Mouse (Mus musculus): ENCODE data around the gene Tulp4. TPM values are rescaled to one million over a fixed set of nuclear protein-coding genes. Genes with fewer than 3 reads are reported as not detected.

Gene Tulp4
- polyA plus RNA-seq, 1 experiment from 2014 or later, result 100 TPM

DNA sequence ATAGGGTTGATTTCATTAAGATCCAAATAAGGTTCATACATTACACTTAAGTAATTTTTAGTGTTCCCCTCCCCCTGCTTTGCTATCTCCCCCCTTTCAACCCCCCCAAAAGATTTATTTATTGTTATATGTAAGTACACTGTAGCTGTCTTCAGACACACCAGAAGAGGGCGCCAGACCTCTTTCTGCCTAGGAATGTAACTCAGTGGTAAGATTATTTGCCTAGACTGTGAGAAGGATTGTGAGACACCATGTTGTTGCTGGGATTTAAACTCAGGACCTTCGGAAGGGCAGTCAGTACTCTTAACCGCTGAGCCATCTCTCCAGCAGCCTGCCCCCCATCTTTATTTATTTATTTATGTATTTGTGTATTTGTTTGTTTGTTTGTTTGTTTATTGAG lies 4.7 kb downstream of the Tulp4 start:
- no peak for ATAC-seq (ENCODE audit: insufficient number of reproducible peaks, insufficient read depth, low FRiP score, low read depth)
- peaks cover 12% of the 10 kb centered on the region; the same call in 1 of the 2 replicates for H3K4me1 ChIP-seq (ENCODE audit: control insufficient read depth, insufficient read depth, low read length)
- no peak overlapping the region for H3K27ac ChIP-seq (ENCODE audit: low read length)
- WGBS, result 77% methylated on average over 3 of the region's 3 CpGs
- H3K9me3 ChIP-seq (ENCODE audit: control insufficient read depth, low read depth, low read length), result no peaks in the 10 kb centered on the region
- H3K27me3 ChIP-seq (ENCODE audit: control insufficient read depth, insufficient read depth, low read length), result no peaks in the 10 kb centered on the region
- no peaks in the 10 kb centered on the region; the same call in 1 of the 2 replicates for H3K36me3 ChIP-seq (ENCODE audit: control insufficient read depth, insufficient read depth, low read length)
- no peak overlapping the region for H3K4me2 ChIP-seq (replicated peaks; ENCODE audit: low read depth, low read length)
- H3K4me3 ChIP-seq (ENCODE audit: low read depth, low read length), result no peak overlapping the region
- no peak overlapping the region for H3K9ac ChIP-seq (replicated peaks; ENCODE audit: low read depth, low read length)

DNA sequence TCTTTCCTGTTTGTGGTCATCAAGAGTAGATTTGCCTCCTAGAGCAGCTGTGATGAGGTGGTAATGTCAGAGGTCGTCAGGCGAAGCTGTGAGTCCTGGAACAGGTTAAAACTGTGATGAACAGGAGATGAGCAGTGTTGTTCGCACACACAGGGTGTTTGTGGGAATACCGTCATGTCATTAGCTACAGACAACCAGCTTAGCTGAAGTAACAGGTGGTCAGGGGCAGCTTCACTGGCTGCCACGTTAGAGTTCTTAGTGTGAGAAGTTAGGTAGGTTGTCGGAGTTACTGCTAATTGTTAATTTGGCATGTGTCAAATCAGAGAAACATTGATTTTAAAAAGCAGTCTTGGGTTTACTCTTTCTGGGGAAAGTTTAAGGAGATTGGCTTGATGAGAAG lies 7.4 kb downstream of the Tulp4 start:
- H3K27ac ChIP-seq (ENCODE audit: low read length), result no peak overlapping the region
- peaks cover 2% of the 10 kb centered on the region; the same call in 1 of the 2 replicates for H3K4me1 ChIP-seq (ENCODE audit: control insufficient read depth, insufficient read depth, low read length)
- no peak overlapping the region for H3K4me2 ChIP-seq (replicated peaks; ENCODE audit: low read depth, low read length)
- WGBS, result 81% methylated on average over 6 of the region's 6 CpGs
- no peak overlapping the region for H3K4me3 ChIP-seq (ENCODE audit: low read depth, low read length)
- no peaks in the 10 kb centered on the region for H3K9me3 ChIP-seq (ENCODE audit: control insufficient read depth, low read depth, low read length)
- no peaks in the 10 kb centered on the region; the same call in 1 of the 2 replicates for H3K36me3 ChIP-seq (ENCODE audit: control insufficient read depth, insufficient read depth, low read length)
- ATAC-seq (ENCODE audit: insufficient number of reproducible peaks, insufficient read depth, low FRiP score, low read depth), result no peak
- H3K9ac ChIP-seq (replicated peaks; ENCODE audit: low read depth, low read length), result no peak overlapping the region
- H3K27me3 ChIP-seq (ENCODE audit: control insufficient read depth, insufficient read depth, low read length), result no peaks in the 10 kb centered on the region

DNA sequence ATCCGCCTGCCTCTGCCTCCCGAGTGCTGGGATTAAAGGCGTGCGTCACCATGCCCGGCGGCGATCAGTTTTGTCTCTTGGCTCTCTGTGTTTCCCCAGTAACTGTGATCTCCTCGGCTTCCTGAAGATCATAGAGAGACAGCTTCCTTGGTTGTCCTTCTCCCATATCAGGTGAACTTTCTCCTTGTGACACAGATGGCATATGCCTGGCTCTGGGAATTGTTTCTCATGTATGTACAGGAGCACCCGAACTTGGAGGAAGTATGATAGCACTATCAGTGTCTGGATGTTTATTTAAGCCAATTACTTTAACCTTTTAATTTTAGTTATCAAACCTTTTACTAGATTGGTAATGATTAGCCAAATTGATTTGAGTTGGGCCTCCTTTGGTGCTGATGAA lies 8.8 kb downstream of the Tulp4 start:
- H3K4me3 ChIP-seq (ENCODE audit: low read depth, low read length), result no peak overlapping the region
- H3K36me3 ChIP-seq (ENCODE audit: control insufficient read depth, insufficient read depth, low read length), result no peaks in the 10 kb centered on the region; the same call in 1 of the 2 replicates
- ATAC-seq (ENCODE audit: insufficient number of reproducible peaks, insufficient read depth, low FRiP score, low read depth), result no peak
- H3K4me2 ChIP-seq (replicated peaks; ENCODE audit: low read depth, low read length), result no peak overlapping the region
- no peaks in the 10 kb centered on the region for H3K27me3 ChIP-seq (ENCODE audit: control insufficient read depth, insufficient read depth, low read length)
- no peak overlapping the region for H3K27ac ChIP-seq (ENCODE audit: low read length)
- 92% methylated on average over 9 of the region's 9 CpGs for WGBS
- no peaks in the 10 kb centered on the region for H3K4me1 ChIP-seq (ENCODE audit: control insufficient read depth, insufficient read depth, low read length)
- H3K9me3 ChIP-seq (ENCODE audit: control insufficient read depth, low read depth, low read length), result no peaks in the 10 kb centered on the region
- no peak overlapping the region for H3K9ac ChIP-seq (replicated peaks; ENCODE audit: low read depth, low read length)

DNA sequence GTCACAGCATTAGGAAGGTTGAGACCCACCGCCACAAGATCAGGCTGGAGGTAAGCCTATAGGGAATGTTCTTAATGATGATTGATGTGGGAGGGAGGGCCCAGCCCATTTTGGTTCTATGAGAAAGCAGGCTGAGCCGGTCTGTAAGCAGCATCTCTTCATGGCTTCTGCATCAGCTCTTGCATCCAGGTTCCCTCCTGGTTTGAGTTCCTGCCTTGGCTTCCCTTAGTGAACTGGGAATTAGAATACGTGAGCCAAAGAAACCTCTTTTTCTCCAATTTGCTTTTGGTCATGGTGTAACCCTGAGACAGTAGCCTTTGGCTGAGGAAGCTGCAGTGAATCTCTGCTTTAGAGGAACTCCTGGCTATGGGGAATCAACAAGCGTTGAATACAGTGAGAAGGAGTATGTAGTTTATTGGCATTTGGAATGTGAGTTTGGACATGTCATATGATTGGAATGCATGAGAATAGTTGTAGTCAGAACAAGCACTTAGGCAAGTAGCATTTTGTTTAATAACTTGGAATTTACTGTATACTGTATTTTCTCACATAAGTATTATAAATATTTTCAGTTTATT lies 11.0 kb downstream of the Tulp4 start:
- no peaks in the 10 kb centered on the region for H3K27me3 ChIP-seq (ENCODE audit: control insufficient read depth, insufficient read depth, low read length)
- H3K4me3 ChIP-seq (ENCODE audit: low read depth, low read length), result no peak overlapping the region
- H3K9me3 ChIP-seq (ENCODE audit: control insufficient read depth, low read depth, low read length), result no peaks in the 10 kb centered on the region
- H3K36me3 ChIP-seq (ENCODE audit: control insufficient read depth, insufficient read depth, low read length), result peaks cover 4% of the 10 kb centered on the region
- H3K9ac ChIP-seq (replicated peaks; ENCODE audit: low read depth, low read length), result no peak overlapping the region
- no peak overlapping the region for H3K4me2 ChIP-seq (replicated peaks; ENCODE audit: low read depth, low read length)
- 71% methylated on average over 4 of the region's 4 CpGs for WGBS
- ATAC-seq (ENCODE audit: insufficient number of reproducible peaks, insufficient read depth, low FRiP score, low read depth), result no peak
- no peak overlapping the region for H3K27ac ChIP-seq (ENCODE audit: low read length)
- H3K4me1 ChIP-seq (ENCODE audit: control insufficient read depth, insufficient read depth, low read length), result no peaks in the 10 kb centered on the region

DNA sequence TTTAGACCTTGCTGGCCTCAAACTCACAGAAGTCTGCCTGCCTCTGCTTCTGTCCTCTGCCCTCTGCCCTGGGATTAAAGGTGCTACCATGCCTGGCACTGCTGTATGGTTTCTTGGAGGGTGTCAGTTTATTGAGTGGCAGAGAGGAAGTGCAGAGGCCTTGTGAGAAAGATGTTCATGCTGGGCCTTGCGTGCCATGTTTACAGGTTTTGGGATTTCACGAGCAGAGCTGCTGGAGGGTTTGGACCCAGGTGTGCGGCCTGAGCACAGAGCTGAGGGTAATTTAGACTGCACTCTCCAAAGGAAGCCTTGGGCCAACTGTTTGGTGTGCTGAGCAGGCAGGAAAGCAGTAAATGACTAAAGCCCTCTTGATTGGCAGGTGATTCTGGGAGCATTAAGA lies 11.7 kb downstream of the Tulp4 start:
- Histone ChIP-seq H3K27ac (ENCODE audit: low read length) (no peak overlapping the region), H3K27me3 (ENCODE audit: control insufficient read depth, insufficient read depth, low read length) (no peaks in the 10 kb centered on the region), H3K4me2 (replicated peaks; ENCODE audit: low read depth, low read length) (no peak overlapping the region), H3K9ac (replicated peaks; ENCODE audit: low read depth, low read length) (no peak overlapping the region), H3K4me1 (ENCODE audit: control insufficient read depth, insufficient read depth, low read length) (no peaks in the 10 kb centered on the region), H3K9me3 (ENCODE audit: control insufficient read depth, low read depth, low read length) (no peaks in the 10 kb centered on the region), H3K36me3 (ENCODE audit: control insufficient read depth, insufficient read depth, low read length) (peaks cover 10% of the 10 kb centered on the region), H3K4me3 (ENCODE audit: low read depth, low read length) (no peak overlapping the region)
- ATAC-seq (ENCODE audit: insufficient number of reproducible peaks, insufficient read depth, low FRiP score, low read depth), result no peak
- WGBS, result 75% methylated on average over 3 of the region's 3 CpGs

DNA sequence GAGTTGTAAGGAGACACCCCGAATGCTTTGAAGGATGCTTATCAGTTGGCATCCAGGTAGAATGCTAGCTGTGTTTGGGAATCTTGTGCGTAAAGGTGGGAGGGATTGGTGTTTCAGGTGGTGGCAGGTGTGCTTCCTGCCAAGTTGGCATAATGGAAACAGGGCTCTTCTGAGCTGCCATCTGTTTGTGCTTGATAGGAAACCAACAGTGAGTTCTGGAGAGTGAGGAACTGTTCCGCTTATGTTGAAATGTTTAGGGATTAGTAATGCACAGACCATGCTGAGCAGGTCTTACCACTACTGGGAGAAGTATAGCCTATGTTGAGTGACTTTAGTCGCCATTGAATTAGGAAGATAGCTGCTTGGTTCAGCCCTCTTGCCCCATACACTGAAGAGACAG lies 12.6 kb downstream of the Tulp4 start:
- Histone ChIP-seq H3K9ac (replicated peaks; ENCODE audit: low read depth, low read length) (no peak overlapping the region), H3K4me2 (replicated peaks; ENCODE audit: low read depth, low read length) (no peak overlapping the region), H3K27me3 (ENCODE audit: control insufficient read depth, insufficient read depth, low read length) (no peaks in the 10 kb centered on the region), H3K4me1 (ENCODE audit: control insufficient read depth, insufficient read depth, low read length) (no peaks in the 10 kb centered on the region), H3K4me3 (ENCODE audit: low read depth, low read length) (no peak overlapping the region), H3K27ac (ENCODE audit: low read length) (no peak overlapping the region), H3K9me3 (ENCODE audit: control insufficient read depth, low read depth, low read length) (no peaks in the 10 kb centered on the region), H3K36me3 (ENCODE audit: control insufficient read depth, insufficient read depth, low read length) (peaks cover 14% of the 10 kb centered on the region)
- ATAC-seq (ENCODE audit: insufficient number of reproducible peaks, insufficient read depth, low FRiP score, low read depth), result no peak
- 89% methylated on average over 4 of the region's 4 CpGs for WGBS

DNA sequence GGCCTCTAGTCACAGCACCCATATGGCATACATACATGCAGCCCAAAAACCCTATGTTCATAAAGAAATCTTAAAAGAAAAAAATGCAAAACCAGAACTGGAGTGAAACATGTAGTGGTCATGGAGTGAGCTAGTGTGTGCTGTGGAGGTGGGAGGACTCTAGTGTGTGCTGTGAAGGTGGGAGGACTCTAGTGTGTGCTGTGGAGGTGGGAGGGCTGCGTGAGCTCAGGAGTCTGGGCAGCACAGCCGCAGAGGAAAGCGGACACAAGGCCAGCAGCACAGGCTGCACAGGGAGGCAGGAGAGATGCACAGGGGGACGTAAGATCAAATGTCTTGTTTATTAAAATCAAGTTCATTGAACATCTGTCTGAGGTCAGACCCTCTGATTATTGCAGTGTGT lies 17.5 kb downstream of the Tulp4 start:
- Histone ChIP-seq H3K27ac (ENCODE audit: low read length) (no peak overlapping the region), H3K4me2 (replicated peaks; ENCODE audit: low read depth, low read length) (no peak overlapping the region), H3K9me3 (ENCODE audit: control insufficient read depth, low read depth, low read length) (no peaks in the 10 kb centered on the region), H3K4me1 (ENCODE audit: control insufficient read depth, insufficient read depth, low read length) (no peaks in the 10 kb centered on the region), H3K4me3 (ENCODE audit: low read depth, low read length) (no peak overlapping the region), H3K36me3 (ENCODE audit: control insufficient read depth, insufficient read depth, low read length) (peaks cover 20% of the 10 kb centered on the region), H3K27me3 (ENCODE audit: control insufficient read depth, insufficient read depth, low read length) (no peaks in the 10 kb centered on the region), H3K9ac (replicated peaks; ENCODE audit: low read depth, low read length) (no peak overlapping the region)
- 86% methylated on average over 4 of the region's 4 CpGs for WGBS
- ATAC-seq (ENCODE audit: insufficient number of reproducible peaks, insufficient read depth, low FRiP score, low read depth), result no peak

DNA sequence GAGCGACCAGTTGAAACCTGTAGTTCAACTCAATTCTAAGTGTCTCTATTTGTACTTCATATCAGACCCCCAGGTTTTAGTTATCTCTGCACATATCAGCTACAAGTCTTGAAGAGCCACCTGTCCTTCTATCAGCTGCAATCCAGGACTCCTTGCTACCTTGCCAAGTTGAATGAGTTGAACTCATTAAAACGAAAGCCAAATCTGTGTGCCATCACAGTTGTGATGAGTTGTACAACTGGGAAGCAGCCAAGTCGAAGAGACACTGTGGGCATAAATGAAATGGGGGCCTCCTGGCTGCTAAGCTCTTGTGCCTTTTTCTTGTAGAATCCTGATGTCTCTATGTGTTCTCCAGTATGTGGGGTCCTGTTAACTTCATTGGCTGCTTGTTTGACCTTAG lies 19.2 kb downstream of the Tulp4 start:
- peaks cover 20% of the 10 kb centered on the region for H3K36me3 ChIP-seq (ENCODE audit: control insufficient read depth, insufficient read depth, low read length)
- H3K4me3 ChIP-seq (ENCODE audit: low read depth, low read length), result no peak overlapping the region
- H3K4me1 ChIP-seq (ENCODE audit: control insufficient read depth, insufficient read depth, low read length), result no peaks in the 10 kb centered on the region
- ATAC-seq (ENCODE audit: insufficient number of reproducible peaks, insufficient read depth, low FRiP score, low read depth), result no peak
- H3K27me3 ChIP-seq (ENCODE audit: control insufficient read depth, insufficient read depth, low read length), result no peaks in the 10 kb centered on the region
- H3K4me2 ChIP-seq (replicated peaks; ENCODE audit: low read depth, low read length), result no peak overlapping the region
- H3K9ac ChIP-seq (replicated peaks; ENCODE audit: low read depth, low read length), result no peak overlapping the region
- H3K9me3 ChIP-seq (ENCODE audit: control insufficient read depth, low read depth, low read length), result no peaks in the 10 kb centered on the region
- no peak overlapping the region for H3K27ac ChIP-seq (ENCODE audit: low read length)
- 92% methylated on average over 3 of the region's 3 CpGs for WGBS

DNA sequence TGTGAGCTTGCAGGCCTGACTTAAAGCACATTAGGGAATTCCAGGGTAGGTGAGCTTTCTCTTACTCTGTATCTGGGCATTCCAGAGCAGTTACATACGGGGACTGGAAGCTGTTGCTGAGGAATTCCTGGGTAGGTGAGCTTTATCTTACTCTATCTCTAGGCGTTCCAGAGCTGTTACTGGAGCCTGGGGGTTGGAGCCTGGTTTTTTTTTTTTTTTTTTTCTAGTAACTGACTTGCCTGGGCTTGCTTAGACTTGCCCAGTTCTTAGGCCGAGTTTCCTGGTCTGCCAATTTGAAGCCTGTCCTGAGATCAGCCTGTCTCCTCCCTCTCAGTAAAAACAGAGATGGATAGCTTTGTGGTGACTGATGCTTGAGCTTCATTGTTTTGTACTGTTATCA lies 21.8 kb downstream of the Tulp4 start:
- 35% methylated on average over 3 of the region's 3 CpGs for WGBS
- Histone ChIP-seq H3K27me3 (ENCODE audit: control insufficient read depth, insufficient read depth, low read length) (no peaks in the 10 kb centered on the region), H3K36me3 (ENCODE audit: control insufficient read depth, insufficient read depth, low read length) (peaks cover 10% of the 10 kb centered on the region; the same call in 1 of the 2 replicates), H3K9me3 (ENCODE audit: control insufficient read depth, low read depth, low read length) (no peaks in the 10 kb centered on the region), H3K4me3 (ENCODE audit: low read depth, low read length) (no peak overlapping the region), H3K27ac (ENCODE audit: low read length) (no peak overlapping the region), H3K4me1 (ENCODE audit: control insufficient read depth, insufficient read depth, low read length) (no peaks in the 10 kb centered on the region), H3K9ac (replicated peaks; ENCODE audit: low read depth, low read length) (no peak overlapping the region), H3K4me2 (replicated peaks; ENCODE audit: low read depth, low read length) (no peak overlapping the region)
- ATAC-seq (ENCODE audit: insufficient number of reproducible peaks, insufficient read depth, low FRiP score, low read depth), result no peak
